Mouse (Mus musculus): ENCODE results near the gene Commd1.

- TF ChIP-seq EP300 (IDR thresholded peaks at IDR 0.05) (no peak), CTCF (IDR thresholded peaks at IDR 0.05) (no peak)
Observed at GRCm38 (mm10) chr11:22892466-22892865, 89.7 kb downstream of the Commd1 start.

Data from lung, postnatal 0 days (tissue).